Mouse (Mus musculus): Measurements from ENCODE around the gene Carmil3. TPM values are rescaled to one million over a fixed set of nuclear protein-coding genes. Genes with fewer than 3 reads are reported as not detected.

Carmil3 gene
- polyA plus RNA-seq, 1 experiment = 1.6 TPM

DNA sequence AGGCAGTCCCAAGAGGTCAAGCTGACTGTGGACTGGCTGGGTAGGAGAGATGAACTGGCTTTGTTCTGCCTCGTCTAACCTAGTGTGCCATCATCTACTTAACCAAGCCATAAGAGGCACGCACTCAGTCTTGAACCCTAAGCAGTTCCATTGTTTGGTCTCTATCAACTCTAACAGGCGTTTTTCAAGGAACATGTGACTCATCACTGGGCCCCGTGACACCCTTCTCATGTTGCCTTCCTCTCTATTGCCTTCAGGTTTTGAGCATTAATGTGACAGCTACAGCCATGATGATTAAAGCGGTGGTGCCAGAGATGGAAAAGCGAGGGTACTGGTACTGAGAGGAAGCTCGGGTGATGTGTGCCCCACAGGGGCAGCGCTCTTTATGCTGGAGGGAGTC is 3.6 kb upstream of the Carmil3 start:
- WGBS = 85% methylated on average over 8 of the region's 8 CpGs
- DNase-seq (ENCODE audit: low read depth, low spot score) = no peak

DNA sequence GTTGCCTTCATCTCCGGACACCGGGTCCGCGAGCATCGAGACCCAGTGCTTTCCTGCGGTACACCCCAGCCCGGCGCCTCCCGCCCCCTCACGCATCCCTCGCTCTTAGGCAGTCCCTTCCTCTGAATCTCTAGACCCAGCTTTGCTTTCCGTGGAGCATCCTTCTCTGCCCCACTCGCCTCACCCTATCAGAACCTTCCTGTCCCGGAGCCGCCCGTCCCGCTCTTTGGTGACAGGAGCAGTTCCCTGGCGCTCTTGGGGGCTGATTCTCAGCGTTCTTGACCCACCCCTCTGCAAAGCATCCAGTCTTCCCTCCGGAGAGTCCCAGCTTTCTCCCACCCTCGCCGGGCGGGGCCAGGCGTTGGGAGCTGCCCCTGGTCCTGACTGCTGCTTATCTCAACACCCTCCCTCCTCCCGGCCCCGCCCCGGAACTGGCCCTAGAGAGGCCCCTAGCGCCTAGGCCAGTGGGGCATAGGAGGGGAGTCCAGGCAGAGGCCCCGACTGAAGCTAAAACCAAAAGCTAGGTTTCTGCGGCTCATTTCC is 911 bp downstream of the Carmil3 start:
- WGBS = 2% methylated on average over 30 of the region's 30 CpGs
- DNase-seq (ENCODE audit: low read depth, low spot score) = no peak

DNA sequence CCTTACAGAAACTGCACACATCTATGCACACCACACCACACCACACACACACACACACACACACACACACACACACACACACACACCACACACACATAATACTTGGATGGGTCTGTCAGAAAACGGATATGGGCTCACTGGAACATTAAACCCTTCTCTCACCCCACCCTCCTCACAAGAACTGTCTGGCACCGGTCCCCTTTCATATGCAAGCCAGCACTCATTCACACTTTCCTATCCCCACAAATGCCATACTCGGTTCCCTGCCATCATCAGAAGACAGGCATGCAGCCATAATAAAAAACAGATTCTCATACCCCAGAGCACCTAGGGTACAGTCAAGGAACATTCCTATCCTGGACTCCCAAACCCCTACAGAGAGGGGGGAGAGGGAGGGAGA is 1.7 kb downstream of the Carmil3 start:
- 43% methylated on average over 3 of the region's 3 CpGs for WGBS
- DNase-seq (ENCODE audit: low read depth, low spot score) = no peak

DNA sequence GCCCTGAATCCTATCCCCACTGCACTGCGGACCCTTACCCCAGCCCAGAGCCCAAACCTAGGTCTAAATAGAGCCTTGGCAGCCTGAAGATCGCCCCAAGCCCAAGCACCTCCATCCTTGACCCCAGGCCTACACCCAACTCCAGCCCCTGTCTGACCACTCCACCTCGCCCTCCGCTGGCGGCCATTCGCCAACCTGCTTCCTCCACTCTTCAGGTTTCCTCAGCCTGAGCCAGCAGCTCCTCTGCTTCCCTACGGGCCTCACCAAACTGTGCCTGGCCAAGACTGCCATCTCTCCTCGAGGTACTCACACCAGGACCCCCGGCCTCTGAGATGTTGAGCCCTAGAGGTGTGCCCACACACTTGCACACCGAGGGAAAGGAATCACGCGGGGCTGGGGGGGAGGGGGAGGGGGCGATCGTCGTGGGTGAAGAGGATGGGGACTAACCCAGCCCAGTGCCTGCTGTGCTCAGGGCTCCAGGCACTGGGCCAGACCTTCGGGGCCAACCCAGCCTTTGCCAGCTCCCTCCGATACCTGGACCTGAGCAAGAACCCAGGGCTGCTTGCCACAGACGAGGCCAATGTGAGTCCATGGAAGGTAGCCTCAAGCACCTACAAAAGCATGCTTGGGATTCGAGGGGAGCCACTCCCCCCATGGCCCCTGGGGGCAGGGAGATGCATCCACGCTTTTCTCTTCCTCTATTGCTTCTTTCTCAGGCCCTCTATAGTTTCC is 5.2 kb downstream of the Carmil3 start:
- 66% methylated on average over 20 of the region's 20 CpGs for WGBS
- no peak for DNase-seq (ENCODE audit: low read depth, low spot score)

DNA sequence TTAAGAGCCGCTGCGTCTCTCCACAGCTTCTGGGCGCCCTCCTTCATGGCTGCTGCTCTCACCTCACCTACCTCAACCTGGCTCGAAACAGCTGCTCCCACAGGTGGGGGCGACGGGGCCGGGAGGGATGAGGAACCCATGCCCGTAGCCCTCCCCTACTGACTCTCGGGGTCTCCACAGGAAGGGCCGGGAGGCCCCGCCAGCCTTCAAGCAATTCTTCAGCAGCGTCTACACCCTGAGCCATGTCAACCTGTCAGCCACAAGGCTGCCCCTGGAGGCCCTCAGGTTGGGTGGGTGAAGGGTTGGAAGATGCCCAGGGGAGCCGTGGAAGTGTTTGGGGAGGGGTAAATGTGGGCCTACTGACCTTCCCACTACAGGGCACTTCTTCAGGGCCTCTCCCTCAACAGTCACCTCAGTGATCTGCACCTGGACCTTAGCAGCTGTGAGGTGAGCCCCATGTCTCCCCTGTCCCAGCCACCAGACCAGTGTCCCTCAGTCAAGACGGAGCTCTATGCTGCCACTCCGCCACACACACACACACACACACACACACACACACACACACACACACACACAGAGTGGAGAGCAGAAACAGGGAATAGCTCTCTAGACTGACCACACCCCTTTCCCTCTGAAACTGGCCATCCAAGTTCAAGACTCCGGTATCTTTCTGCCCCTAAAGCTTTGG is 6.5 kb downstream of the Carmil3 start:
- 68% methylated on average over 16 of the region's 16 CpGs for WGBS
- DNase-seq (ENCODE audit: low read depth, low spot score) = no peak

DNA sequence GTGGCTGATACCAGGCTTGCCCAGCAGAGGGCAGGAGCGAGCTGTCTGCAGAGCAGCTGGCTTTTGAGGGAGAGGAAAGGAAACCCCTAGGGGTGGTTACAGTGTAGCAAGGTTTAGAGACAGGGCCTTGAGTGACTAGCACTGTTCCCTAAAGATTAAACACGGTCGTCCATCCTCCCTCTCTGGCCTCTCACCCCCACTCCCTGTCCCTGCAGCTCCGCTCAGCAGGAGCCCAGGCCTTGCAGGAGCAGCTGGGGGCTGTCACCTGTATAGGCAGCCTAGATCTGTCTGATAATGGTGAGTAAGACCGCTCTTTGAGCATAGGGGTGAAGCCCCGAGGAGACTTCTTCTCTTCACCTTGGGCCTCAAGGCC is 7.0 kb downstream of the Carmil3 start:
- 35% methylated on average over 6 of the region's 6 CpGs for WGBS

DNA sequence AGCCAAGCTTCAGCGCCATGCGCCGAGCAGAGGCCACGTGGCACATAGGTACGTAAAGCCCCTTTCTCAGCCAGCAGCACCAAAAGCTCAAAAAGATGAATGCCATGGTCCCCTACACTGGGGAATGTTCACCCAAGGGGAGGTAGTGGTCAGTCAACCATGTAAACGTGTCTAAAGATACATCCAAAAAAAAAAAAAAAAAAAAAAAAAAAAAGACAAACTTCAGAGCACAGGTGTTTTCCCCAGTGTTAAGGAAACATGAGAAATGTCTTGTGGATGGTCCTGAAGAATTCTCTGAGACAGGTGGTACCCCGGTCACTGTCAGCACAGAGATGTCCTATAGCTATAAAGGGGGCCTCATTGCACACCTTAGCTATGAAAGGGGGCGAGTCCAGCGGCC is 15.2 kb downstream of the Carmil3 start:
- no peak for DNase-seq (ENCODE audit: low read depth, low spot score)
- WGBS = 79% methylated on average over 9 of the region's 9 CpGs

More for the DNA sequence above, 7.0 kb downstream of the Carmil3 start:
- no peak for DNase-seq (ENCODE audit: low read depth, low spot score)

DNA sequence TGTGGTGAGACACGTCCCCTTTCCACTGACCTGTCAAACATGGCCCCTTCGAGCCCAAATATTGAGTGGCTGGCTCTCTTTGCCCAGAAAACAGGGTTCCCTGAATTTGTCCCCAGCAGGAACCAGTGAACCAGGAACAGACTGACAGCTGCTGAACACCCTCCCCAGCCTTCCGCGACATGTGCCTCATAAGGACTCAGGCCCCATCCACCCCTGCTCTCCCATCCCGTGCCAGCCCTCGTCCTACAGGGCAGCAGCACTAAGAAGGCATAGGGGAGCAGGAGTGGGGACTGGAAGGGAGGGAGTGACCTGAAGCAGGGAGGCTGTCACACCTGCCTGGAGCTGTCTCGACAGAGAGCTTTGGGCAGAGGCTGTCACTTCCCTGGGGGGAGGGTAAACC is 17.4 kb downstream of the Carmil3 start:
- DNase-seq (ENCODE audit: low read depth, low spot score) = no peak

DNA sequence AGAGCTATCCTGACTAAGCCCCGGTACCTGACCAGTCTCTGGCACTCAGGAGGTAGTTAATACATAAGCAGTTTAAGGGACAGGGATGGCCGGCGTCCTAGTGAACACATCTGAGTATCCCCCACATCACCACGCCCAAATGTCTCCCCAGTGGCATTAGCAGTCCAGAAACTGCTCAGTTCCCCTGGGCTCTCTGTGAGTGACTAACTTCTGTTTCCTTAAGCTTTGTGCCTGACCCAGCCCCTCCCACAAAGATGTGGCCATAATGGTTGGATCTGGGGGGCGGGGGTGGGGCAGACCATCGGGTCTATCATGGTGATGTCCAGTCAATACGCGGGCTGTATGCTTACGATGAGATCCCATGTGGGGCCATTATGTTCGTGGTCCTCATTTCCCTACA is 19.1 kb downstream of the Carmil3 start:
- WGBS = 69% methylated on average over 10 of the region's 10 CpGs
- no peak for DNase-seq (ENCODE audit: low read depth, low spot score)

More for the DNA sequence above, 17.4 kb downstream of the Carmil3 start:
- 50% methylated on average over 7 of the region's 7 CpGs for WGBS

DNA sequence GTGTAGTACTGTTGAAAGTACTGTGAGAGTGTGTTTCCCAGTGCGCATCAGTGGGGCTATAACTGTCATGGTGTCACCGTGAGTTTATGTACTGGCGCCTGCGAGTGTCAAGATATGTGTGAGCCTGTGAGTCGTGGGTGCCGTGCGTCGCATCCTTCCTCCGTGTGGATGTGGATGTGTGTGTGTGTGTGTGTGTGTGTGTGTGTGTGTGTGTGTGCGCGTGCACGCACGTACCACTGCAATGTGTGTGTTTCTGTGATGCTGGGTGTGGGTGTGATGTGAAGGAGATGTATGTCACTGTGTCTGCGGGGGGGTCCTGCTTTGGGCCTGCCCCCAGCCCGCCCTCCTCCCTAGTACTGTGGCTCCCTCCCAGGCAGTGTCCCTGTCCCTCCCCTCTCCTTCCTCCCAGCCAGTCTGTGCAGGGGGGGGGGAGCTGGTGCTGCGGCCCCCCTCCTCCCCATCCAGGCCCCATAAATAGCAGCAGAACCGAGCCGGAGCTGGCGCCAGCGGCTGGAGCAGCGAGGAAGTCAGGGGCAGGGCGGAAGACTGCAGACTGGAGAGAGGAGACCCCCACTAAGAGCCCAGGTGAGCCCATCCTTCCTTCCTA is 19.8 kb downstream of the Carmil3 start, which contains the start of gene Cpne6:
Gene Cpne6, plus strand, starts transcription at position 321 of the 607 bp plus-strand sequence.
- no peak for DNase-seq (ENCODE audit: low read depth, low spot score)
- 62% methylated on average over 22 of the region's 22 CpGs for WGBS

DNA sequence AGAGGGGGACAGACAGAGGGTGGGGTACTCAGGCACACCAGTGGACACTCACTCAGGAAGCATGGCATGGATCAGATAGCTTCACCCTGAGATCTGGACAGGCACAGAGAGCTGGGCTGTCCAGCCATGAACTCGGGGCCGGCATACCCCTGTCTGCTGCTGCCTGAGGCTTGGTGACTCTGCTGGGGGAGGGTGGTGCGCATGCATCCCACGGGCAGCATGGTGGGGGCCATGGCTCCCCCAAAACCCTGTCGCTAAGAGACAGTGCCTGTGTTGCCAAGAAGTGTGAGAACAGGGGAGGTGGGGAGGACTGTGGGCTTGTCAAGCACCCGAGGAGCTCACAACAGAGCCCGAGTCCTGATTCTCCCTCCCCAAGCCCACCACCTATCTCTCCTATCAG is 20.6 kb downstream of the Carmil3 start:
- 47% methylated on average over 7 of the region's 7 CpGs for WGBS
- DNase-seq (ENCODE audit: low read depth, low spot score) = no peak

DNA sequence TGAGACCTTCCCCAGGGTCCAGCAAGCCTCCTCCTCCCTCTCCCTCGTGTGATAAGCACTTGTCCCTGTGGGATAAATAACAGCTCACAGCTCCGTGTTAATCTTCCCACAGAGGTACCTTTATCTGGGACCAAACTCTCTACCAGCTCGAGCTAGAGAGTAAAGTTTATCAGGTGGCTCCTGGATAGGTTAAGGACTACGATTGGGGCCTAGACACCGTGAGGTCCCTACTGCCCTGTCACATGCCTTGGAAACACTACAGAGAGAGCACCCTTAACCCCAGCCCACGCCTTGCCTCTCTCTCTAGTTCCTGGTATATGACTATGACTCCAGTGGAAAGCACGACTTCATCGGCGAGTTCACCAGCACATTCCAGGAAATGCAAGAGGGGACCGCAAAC is 23.5 kb downstream of the Carmil3 start:
- no peak for DNase-seq (ENCODE audit: low read depth, low spot score)
- 46% methylated on average over 10 of the region's 10 CpGs for WGBS

DNA sequence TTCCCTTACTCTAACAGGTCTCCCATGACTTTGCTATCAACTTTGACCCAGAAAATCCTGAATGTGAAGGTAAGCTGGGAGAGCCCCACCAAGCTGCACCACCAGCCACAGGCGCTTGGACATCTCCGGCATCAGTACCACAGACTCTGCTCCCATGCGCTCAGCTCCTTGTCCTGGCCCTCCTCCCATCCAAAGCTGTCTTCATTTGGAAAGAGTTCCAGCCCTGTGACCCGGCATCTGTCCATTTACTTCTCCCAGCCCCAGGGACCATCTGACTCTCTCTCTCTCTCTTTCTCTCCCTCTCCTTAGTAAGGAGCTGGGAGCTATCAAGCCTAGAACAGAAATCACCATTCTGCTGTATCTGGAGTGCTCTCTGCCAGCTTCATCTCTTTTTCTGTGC is 25.4 kb downstream of the Carmil3 start:
- DNase-seq (ENCODE audit: low read depth, low spot score) = no peak
- WGBS = 84% methylated on average over 4 of the region's 4 CpGs

DNA sequence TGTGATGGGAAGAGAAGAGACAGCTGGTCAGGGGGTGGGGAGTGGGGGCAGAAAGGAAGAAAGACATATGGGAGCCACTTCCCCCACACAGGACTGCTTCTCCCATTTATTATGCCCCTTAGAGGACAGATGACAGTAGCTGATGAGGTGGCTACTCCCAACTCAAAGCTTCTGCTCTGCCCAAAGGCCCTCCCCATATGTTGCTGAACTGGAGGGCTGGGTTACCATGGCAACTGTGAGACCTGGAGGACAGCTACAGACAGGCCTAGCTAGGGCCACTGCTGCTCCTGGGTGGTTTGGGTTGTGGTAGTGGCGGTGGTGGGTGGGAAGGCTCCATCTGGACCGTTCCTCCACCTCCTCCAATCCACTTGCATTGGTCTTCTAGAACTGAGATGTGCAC is 28.4 kb downstream of the Carmil3 start:
- no peak for DNase-seq (ENCODE audit: low read depth, low spot score)
- WGBS = 75% methylated on average over 2 of the region's 2 CpGs

DNA sequence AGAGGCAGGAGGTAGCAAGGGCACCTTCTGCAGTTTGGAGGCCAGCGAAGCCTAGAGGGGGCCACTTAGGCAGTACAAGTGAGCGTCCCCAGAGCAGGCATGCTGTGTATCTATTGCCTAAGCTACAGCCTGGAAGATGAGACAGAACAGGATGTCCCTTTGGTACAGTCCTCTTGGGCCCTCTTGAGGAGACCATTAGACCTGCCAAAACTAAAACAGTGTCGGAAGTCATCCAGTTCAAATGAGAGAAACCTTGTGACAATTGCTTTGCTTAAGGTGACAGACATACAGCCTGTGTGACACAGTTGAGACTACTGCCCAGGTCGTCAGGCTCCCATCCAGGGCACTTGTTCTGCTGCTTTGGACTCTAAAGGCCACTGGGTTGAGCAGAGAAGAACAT is 29.2 kb downstream of the Carmil3 start:
- DNase-seq (ENCODE audit: low read depth, low spot score) = no peak
- WGBS = 75% methylated on average over 4 of the region's 4 CpGs

DNA sequence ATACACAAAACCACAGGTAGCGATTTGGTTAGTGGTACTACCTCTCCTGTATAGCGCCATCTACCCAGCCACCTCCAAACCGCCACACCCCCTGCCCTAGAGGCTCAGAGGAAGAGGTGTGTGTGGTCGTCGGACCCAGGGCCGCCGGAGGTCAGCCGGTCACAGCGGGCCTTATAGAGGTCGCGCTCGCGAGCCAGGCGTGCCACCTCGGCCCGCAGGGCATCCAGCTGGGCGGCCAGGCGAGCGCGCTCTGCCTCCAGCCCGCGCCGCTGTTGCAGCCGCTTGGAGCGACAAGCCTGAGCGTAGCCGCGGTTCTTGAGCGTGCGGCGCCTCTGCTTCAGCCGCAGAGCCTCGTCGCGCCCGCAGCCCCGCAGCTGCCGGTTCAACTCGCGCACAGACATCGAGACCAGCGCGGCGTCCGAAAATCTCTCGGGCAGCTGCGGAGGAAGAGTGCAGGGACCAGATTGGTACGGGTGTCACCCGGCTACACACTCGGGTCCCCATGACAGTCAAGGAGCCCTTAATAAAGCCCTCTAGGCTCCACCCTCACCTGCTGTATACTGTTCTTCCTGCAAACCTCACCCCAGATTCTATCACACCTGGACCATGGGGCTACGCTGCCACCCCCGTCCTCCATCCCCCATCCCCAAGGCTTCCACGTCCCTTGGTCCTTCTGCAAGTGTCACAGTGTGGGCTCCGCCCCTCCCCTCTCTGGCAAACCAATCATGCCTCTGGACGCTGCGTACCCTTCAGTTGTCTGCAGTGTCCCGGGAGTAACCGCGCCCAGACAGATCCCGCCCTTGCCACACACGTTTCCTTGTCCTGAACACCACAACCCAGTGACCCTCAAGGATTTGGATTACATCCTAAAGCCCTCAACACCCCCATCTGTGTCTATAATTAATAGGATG is 30.3 kb downstream of the Carmil3 start:
- no peak for DNase-seq (ENCODE audit: low read depth, low spot score)
- under 1% methylated on average over 61 of the region's 61 CpGs for WGBS

DNA sequence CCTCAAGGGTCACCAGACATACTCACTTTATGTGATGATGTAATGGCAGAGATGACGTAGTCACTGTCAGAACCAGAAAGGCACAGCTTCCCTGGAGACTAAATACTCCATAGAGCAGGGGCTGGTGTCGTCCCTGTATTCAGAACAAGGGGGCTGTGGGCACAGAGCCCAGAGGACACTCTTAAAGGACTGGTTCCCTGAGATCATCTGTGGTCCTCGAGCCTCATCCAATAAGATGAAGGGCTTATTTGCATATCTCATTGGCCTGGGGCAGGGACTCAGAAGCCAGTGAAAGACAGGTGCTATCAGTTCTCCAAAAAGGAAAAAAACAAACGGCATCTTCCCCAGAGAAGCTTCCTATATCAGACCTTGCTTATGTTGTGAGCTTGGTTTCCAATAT is 33.6 kb downstream of the Carmil3 start:
- no peak for DNase-seq (ENCODE audit: low read depth, low spot score)
- 28% methylated on average over 4 of the region's 4 CpGs for WGBS

DNA sequence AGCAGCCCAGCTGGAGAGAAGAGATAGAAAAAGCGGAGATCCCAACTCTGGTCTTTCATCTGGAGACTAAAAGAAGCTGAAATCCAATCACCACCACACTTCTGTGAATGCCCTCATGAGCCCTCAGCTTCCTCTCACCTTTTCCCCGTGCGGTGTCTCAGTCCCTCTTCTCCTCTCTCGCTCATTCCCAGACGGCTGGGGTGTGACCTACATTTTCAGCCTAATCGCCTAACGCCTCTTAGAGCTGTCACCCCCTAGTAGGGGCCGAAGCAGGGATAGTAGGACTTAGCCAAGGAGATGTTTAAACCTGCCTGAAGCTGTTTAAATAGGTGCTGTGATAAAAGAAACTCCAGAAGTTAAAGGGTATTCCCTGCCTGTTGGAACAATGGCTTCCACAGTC is 34.3 kb downstream of the Carmil3 start, which contains the start of gene Nrl:
Gene Nrl, minus strand, starts transcription at position 197 of the 400 bp plus-strand sequence.
- WGBS = 29% methylated on average over 8 of the region's 8 CpGs
- no peak for DNase-seq (ENCODE audit: low read depth, low spot score)

DNA sequence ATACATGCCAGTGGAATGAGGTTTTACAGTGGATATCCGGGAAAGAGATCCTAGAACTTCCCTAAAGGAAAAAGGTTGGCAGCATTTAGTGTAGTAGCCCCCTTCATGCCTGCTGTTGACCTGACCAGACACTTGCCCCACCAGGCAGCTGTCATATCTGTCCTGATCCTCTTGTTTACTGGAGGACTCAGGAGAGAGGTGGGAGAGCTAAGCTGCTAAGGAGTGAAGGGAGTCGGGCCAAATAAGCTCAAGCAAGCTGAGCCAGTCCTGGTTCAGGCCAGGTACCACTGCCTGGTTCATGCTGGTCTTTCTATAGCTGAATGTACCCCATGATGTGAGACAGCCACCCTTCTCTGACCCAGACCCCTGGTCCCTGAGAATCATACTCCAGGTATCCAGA is 36.2 kb downstream of the Carmil3 start:
- WGBS = 70% methylated on average over 2 of the region's 2 CpGs
- no peak for DNase-seq (ENCODE audit: low read depth, low spot score)

DNA sequence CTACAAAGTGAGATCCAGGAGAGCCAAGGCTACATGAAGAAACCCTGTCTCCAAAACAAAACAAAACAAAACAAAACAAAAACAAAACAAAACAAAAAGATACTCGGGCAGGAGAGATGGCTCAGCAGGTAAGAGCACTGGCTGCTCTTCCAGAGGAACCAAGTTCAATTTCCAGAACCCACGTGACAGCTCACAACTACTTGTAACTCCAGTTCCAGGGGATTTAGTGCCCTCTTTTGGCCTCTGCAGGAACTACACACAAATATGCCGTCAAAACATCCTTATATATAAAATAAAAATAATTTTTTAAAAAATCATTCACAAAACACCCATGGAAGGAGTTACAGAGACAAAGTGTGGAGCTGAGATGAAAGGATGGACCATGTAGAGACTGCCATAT is 37.5 kb downstream of the Carmil3 start:
- 13% methylated on average over 3 of the region's 3 CpGs for WGBS
- DNase-seq (ENCODE audit: low read depth, low spot score) = no peak

Data from large intestine, adult 2 months (tissue).